Mouse (Mus musculus) C2C12 (cell line): ENCODE results near the gene Cbarp.

Source experiments
- CEBPB ChIP-seq: IDR thresholded peaks from one replicate; pipeline ENCODE4 v1.6.1; 2011; ENCODE audit warnings: low read depth, mild to moderate bottlenecking, control low read depth, moderate library complexity
- CTCF ChIP-seq: IDR thresholded peaks from one replicate; pipeline ENCODE4 v1.5.1; 2011; ENCODE audit not compliant: control insufficient read depth, insufficient read depth, insufficient read length
- FOSL1 ChIP-seq: IDR thresholded peaks from one replicate; pipeline ENCODE4 v1.8.0; 2011; ENCODE audit warnings: mild to moderate bottlenecking, low read length; ENCODE audit not compliant: poor library complexity, insufficient read depth, severe bottlenecking
- MAX ChIP-seq: IDR thresholded peaks from one replicate; pipeline ENCODE4 v1.6.1; 2011; ENCODE audit warnings: mild to moderate bottlenecking, control low read depth
- MYOD1 ChIP-seq: IDR thresholded peaks from one replicate; pipeline ENCODE4 v1.6.1; 2011; ENCODE audit warnings: low read depth; ENCODE audit not compliant: control insufficient read depth, insufficient read length
- MYOG ChIP-seq: IDR thresholded peaks from one replicate; pipeline ENCODE4 v1.6.1; 2011; ENCODE audit not compliant: control insufficient read depth, insufficient read length; ENCODE audit errors: extremely low read depth
- USF1 ChIP-seq: IDR thresholded peaks from one replicate; pipeline ENCODE4 v1.6.1; 2011; ENCODE audit warnings: low read depth, mild to moderate bottlenecking, control low read depth, moderate library complexity

- no peak for TF ChIP-seq USF1
- TF ChIP-seq CTCF: no peak
- TF ChIP-seq MYOG: no peak
- no peak for TF ChIP-seq MYOD1
- no peak for TF ChIP-seq CEBPB
- no peak for TF ChIP-seq MAX
- no peak for TF ChIP-seq FOSL1
These were observed 5.0 kb downstream of the Cbarp start for GRCm38 (mm10) chr10:80135641-80136040.
